Mouse (Mus musculus) gastrocnemius, adult 18-20 months (tissue): ENCODE data around the gene Akr1a1. TPM values are rescaled to one million over a fixed set of nuclear protein-coding genes. Genes with fewer than 3 reads are reported as not detected.

Source experiments
- DNase-seq: peaks from one replicate; pipeline ENCODE4 v3.0.0; 2021; ENCODE audit warnings: low spot score
- total RNA-seq, 2 experiments: library from RNA; stranded (reverse); gene quantifications; 2 replicates each; pipeline ENCODE4 v1.2.3; 2021

Akr1a1 gene
- total RNA-seq, 2 experiments from 2014 or later, result 182 to 198 TPM

GRCm38 (mm10) chr4:116595793-116596192, 55.7 kb downstream of the Akr1a1 start:
- no peak for DNase-seq

Other genes with a start within 250 kb of the Akr1a1 start
- gene Mast2, start 187.5 kb downstream of the Akr1a1 start, total RNA-seq, result 10 to 100 TPM; 90.1 to 90.3 TPM
- 10 to 100 TPM; 19.0 to 20.8 TPM for gene Ipp, start 144.1 kb downstream of the Akr1a1 start, total RNA-seq
- 10 to 100 TPM; 18.1 to 18.5 TPM for gene Tmem69, start 95.7 kb downstream of the Akr1a1 start, total RNA-seq
- 10 to 100 TPM; 38.7 to 40.9 TPM for gene Gpbp1l1, start 94.0 kb downstream of the Akr1a1 start, total RNA-seq
- gene Ccdc17, start 55.0 kb downstream of the Akr1a1 start, total RNA-seq, result 1 to 10 TPM; 1.3 to 1.7 TPM
- gene Nasp, start 23.7 kb downstream of the Akr1a1 start, total RNA-seq, result 10 to 100 TPM in 1 of 2 experiments, 1 to 10 TPM in 1; 9.1 to 10.6 TPM
- 100 to 1,000 TPM; 267 to 272 TPM for gene Prdx1, start 33.9 kb upstream of the Akr1a1 start, total RNA-seq
- 10 to 100 TPM; 33.3 to 34.9 TPM for gene Mmachc, start 56.7 kb upstream of the Akr1a1 start, total RNA-seq
- 1 to 10 TPM; 2.2 to 2.6 TPM for gene Ccdc163, start 56.8 kb upstream of the Akr1a1 start, total RNA-seq
- 1 to 10 TPM; 1.6 to 1.8 TPM for gene Tesk2, start 69.3 kb upstream of the Akr1a1 start, total RNA-seq
- 1 to 10 TPM; 3.7 to 4.7 TPM for gene Toe1, start 156.0 kb upstream of the Akr1a1 start, total RNA-seq
- gene Mutyh, start 156.0 kb upstream of the Akr1a1 start, total RNA-seq, result under 1 TPM; 0.80 to 0.88 TPM
- 1 to 10 TPM; 1.1 to 1.6 TPM for gene Hpdl, start 170.0 kb upstream of the Akr1a1 start, total RNA-seq
- under 1 TPM; 0.07 to 0.19 TPM for gene Zswim5, start 225.7 kb upstream of the Akr1a1 start, total RNA-seq